In the genomic region with DNA sequence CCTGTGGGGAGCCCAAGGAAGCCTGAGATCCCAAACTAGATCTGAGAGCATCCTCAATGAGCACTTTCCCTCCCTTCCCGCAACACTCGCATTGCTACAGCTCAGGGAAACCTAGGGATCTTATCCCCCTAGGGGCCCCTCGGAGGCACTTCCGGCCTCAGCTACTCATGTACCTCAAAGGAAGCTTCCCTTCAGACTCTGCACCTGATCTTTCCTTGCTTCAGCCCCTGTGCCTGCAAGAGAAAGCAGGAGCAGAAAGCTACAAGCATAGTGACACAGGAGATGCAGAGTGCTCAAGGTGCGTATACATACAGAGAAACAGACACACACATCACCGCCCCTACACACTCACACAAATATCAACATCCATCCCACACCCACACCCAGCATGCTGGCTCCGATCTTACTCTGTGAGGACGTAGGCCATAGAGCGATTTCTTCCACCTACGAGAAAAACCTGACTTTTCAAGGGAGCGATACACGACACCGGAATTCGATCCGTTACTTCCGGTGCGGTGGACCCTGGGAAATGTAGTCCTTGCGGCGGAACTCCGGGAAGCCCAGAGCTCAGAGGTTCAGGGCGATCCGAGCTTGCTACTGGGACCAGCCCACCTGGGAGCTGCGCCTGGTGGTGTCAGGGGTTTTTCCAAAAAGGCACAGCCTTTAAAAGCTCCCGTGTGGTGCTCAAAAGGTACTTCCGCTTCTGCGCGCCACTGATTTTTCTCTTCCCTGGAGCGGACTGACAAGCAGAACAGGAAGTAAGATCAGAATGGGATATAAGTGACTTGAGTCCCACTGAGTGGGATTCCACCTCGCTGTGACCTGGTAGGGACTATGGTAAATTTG, we compare ENCODE assay signal across 8 mouse cellular contexts. TPM values are rescaled to one million over a fixed set of nuclear protein-coding genes. Genes with fewer than 3 reads are reported as not detected.
DNase-seq lines count a peak whose midpoint lies in the region; ATAC-seq and TF ChIP-seq lines count a peak whose summit lies in the region.

Gene Zfp780b (minus strand): TSS at position 489 of the 846 bp plus-strand sequence.

- H3K4me1 ChIP-seq in embryonic facial prominence, embryonic 14.5 days (ENCODE audit: control insufficient read depth, insufficient read depth, low read length): peaks cover 8% of the 10 kb centered on the region; the same call in 1 of the 2 replicates
- H3K4me1 ChIP-seq in heart, adult 2 months (ENCODE audit: control insufficient read depth, insufficient read depth, low read length): no peaks in the 10 kb centered on the region
- H3K4me1 ChIP-seq in limb, embryonic 13.5 days: peaks cover 9% of the 10 kb centered on the region
- peaks cover 17% of the 10 kb centered on the region for H3K4me1 ChIP-seq in midbrain, embryonic 16.5 days (ENCODE audit: control insufficient read depth, insufficient read depth, low read length)

- H3K36me3 ChIP-seq in embryonic facial prominence, embryonic 14.5 days (ENCODE audit: control insufficient read depth, insufficient read depth, low read length): 0 out of 2 replicates have a peak, but pooled peaks cover 3% of the 10 kb centered on the region
- no peaks in the 10 kb centered on the region for H3K36me3 ChIP-seq in heart, adult 2 months (ENCODE audit: control insufficient read depth, insufficient read depth, low read length)
- peaks cover 19% of the 10 kb centered on the region for H3K36me3 ChIP-seq in limb, embryonic 13.5 days
- H3K36me3 ChIP-seq in midbrain, embryonic 16.5 days (ENCODE audit: control insufficient read depth, insufficient read depth, low read length): no peaks in the 10 kb centered on the region; the same call in 1 of the 2 replicates

- peak; percentile 82 for DNase-seq in 3T3-L1 (ENCODE audit: low read depth, low spot score)
- DNase-seq in adrenal gland, postnatal 4 days (ENCODE audit: low spot score in 2 of 2): peak; percentile 9 to 46
- peak; percentile 87 for DNase-seq in embryonic facial prominence, embryonic 14.5 days (ENCODE audit: low spot score)
- DNase-seq in heart, adult 2 months: peak; percentile 81 to 86
- peak; percentile 61 to 75 for DNase-seq in kidney, adult 8-10 months
- DNase-seq in spleen, postnatal 10 days (ENCODE audit: low spot score in 2 of 2): peak; percentile 73 to 87

- under 1% methylated on average over 29 of the region's 29 CpGs for WGBS in embryonic facial prominence, embryonic 14.5 days
- under 1% methylated on average over 29 of the region's 29 CpGs for WGBS in heart, adult 2 months
- under 1% methylated on average over 29 of the region's 29 CpGs for WGBS in limb, embryonic 13.5 days
- under 1% methylated on average over 29 of the region's 29 CpGs for WGBS in midbrain, embryonic 16.5 days

- peak within 1 kb of the TSS; percentile 71 for H3K9ac ChIP-seq in embryonic facial prominence, embryonic 14.5 days (ENCODE audit: low read depth, low read length)
- H3K9ac ChIP-seq in heart, adult 2 months (ENCODE audit: low read depth, low read length): peak within 1 kb of the TSS; percentile 76
- H3K9ac ChIP-seq in limb, embryonic 13.5 days: peak within 1 kb of the TSS; percentile 94
- peak within 1 kb of the TSS; percentile 88 for H3K9ac ChIP-seq in midbrain, embryonic 16.5 days (ENCODE audit: low read depth, low read length)

- H3K27me3 ChIP-seq in embryonic facial prominence, embryonic 14.5 days (replicated peaks; ENCODE audit: control insufficient read depth, insufficient read depth, low read length): no peaks in the 10 kb centered on the region
- no peaks in the 10 kb centered on the region for H3K27me3 ChIP-seq in heart, adult 2 months (ENCODE audit: control insufficient read depth, insufficient read depth, low read length)
- no peaks in the 10 kb centered on the region for H3K27me3 ChIP-seq in limb, embryonic 13.5 days
- H3K27me3 ChIP-seq in midbrain, embryonic 16.5 days (ENCODE audit: control insufficient read depth, insufficient read depth, low read depth, low read length): no peaks in the 10 kb centered on the region

- intact Hi-C loops in heart, adult 2 months (cut with DNase I): loop anchor here (2.0 kb wide), 1 partner anchor 34 kb away; no protein-coding TSS in a partner anchor

- H3K79me2 ChIP-seq in heart, adult 2 months (replicated peaks; ENCODE audit: control insufficient read depth, insufficient read depth, low read length): no peaks in the 10 kb centered on the region

- peak; percentile 92 for ATAC-seq in embryonic facial prominence, embryonic 14.5 days (ENCODE audit: low read depth)
- peak; percentile 84 for ATAC-seq in limb, embryonic 13.5 days (ENCODE audit: low FRiP score, low read depth)
- peak; percentile 84 for ATAC-seq in midbrain, embryonic 16.5 days

- H3K4me3 ChIP-seq in embryonic facial prominence, embryonic 14.5 days (ENCODE audit: low read depth, low read length): peak within 1 kb of the TSS; percentile 52
- H3K4me3 ChIP-seq in heart, adult 2 months: peak within 1 kb of the TSS; percentile 83
- peak within 1 kb of the TSS; percentile 92 for H3K4me3 ChIP-seq in limb, embryonic 13.5 days
- H3K4me3 ChIP-seq in midbrain, embryonic 16.5 days (ENCODE audit: low read depth, low read length): peak within 1 kb of the TSS; percentile 86

- peak; percentile 71 for TF ChIP-seq POLR2A in heart, adult 2 months (IDR thresholded peaks at IDR 0.05; ENCODE audit: insufficient read depth, low read depth, low read length)

- 0 out of 2 replicates have a peak, but pooled peaks have one; percentile 40 for TF ChIP-seq EP300 in heart, adult 2 months (IDR thresholded peaks at IDR 0.05; ENCODE audit: insufficient read depth, low read depth, low read length)

- TF ChIP-seq CTCF in heart, adult 2 months (IDR thresholded peaks at IDR 0.05): no peak

- H3K9me3 ChIP-seq in embryonic facial prominence, embryonic 14.5 days (ENCODE audit: control insufficient read depth, low read length): peaks cover 28% of the 10 kb centered on the region
- H3K9me3 ChIP-seq in limb, embryonic 13.5 days: peaks cover 29% of the 10 kb centered on the region
- peaks cover 19% of the 10 kb centered on the region for H3K9me3 ChIP-seq in midbrain, embryonic 16.5 days (replicated peaks; ENCODE audit: control insufficient read depth, low read length, poor library complexity, severe bottlenecking)

- H3K4me2 ChIP-seq in embryonic facial prominence, embryonic 14.5 days (ENCODE audit: low read depth, low read length): peak within 1 kb of the TSS; percentile 65
- peak within 1 kb of the TSS; percentile 94 for H3K4me2 ChIP-seq in limb, embryonic 13.5 days (replicated peaks)
- H3K4me2 ChIP-seq in midbrain, embryonic 16.5 days (ENCODE audit: low read length): peak within 1 kb of the TSS; percentile 76

- peak within 1 kb of the TSS; percentile 76 for H3K27ac ChIP-seq in embryonic facial prominence, embryonic 14.5 days (replicated peaks; ENCODE audit: low read depth, low read length)
- peak within 1 kb of the TSS; percentile 86 for H3K27ac ChIP-seq in heart, adult 2 months
- H3K27ac ChIP-seq in limb, embryonic 13.5 days: peak within 1 kb of the TSS; percentile 87
- H3K27ac ChIP-seq in midbrain, embryonic 16.5 days (ENCODE audit: low read length): peak within 1 kb of the TSS; percentile 86

RNA-seq across cellular contexts. Expression of gene Zfp780b, which starts in this region (rescaled TPM):
- 10 to 100 TPM; 14.1 to 14.7 TPM for total RNA-seq in adrenal gland, postnatal 4 days (2021)
- polyA plus RNA-seq in embryonic facial prominence, embryonic 14.5 days (2014; fragmentation: Nextera tagmentation; extraction: Ambion mirVana): 10.5 and 10.9 TPM in 2 replicates
- 1 to 10 TPM; 8.0 to 8.6 TPM for total RNA-seq in heart, adult 2 months (2021)
- 1.5 and 3.1 TPM in 2 replicates for polyA plus RNA-seq in heart, adult 2 months (2012; rRNA removed)
- 23.8 and 24.2 TPM in 2 replicates for polyA plus RNA-seq in limb, embryonic 13.5 days (2015; fragmentation: Nextera tagmentation; extraction: Ambion mirVana)
- 31.1 and 36.9 TPM in 2 replicates for polyA plus RNA-seq in midbrain, embryonic 16.5 days (2015; fragmentation: Nextera tagmentation; extraction: Ambion mirVana)

Comparison
In these comparisons a context has a peak if more than half of its experiments do, and no peak if none do; other contexts are left out.
1. Peak in every context shown above with its lines: DNase-seq, ATAC-seq, H3K4me3 ChIP-seq and H3K27ac ChIP-seq.
2. DNase-seq: peak in every context shown above with its lines; median percentile 87 in embryonic facial prominence, embryonic 14.5 days; 84 in heart, adult 2 months; 82 in 3T3-L1; 80 in spleen, postnatal 10 days; 68 in kidney, adult 8-10 months; 28 in adrenal gland, postnatal 4 days.